ENCODE assay signal across 8 mouse cellular contexts in genomic region chr9:106447951-106448350, GRCm38 (mm10). TPM values are rescaled to one million over a fixed set of nuclear protein-coding genes. Genes with fewer than 3 reads are reported as not detected.
DNase-seq lines count a peak whose midpoint lies in the region; ATAC-seq and TF ChIP-seq lines count a peak whose summit lies in the region.

No protein-coding gene starts in this region.

- H3K27ac ChIP-seq in heart, postnatal 0 days (ENCODE audit: low read depth) = peak overlapping the region; percentile 84
- H3K27ac ChIP-seq in liver, embryonic 13.5 days = peak overlapping the region; percentile 50

- peak; percentile 86 for DNase-seq in cerebellum, adult 9-10 months
- no peak for DNase-seq in heart, postnatal 0 days (ENCODE audit: low spot score)
- DNase-seq in liver, embryonic 13.5 days = no peak
- DNase-seq in MN1 (ENCODE audit: low spot score) = no peak
- DNase-seq in spleen, postnatal 10 days (ENCODE audit: low spot score in 2 of 2) = no peak
- no peak for DNase-seq in right cerebral cortex, adult 2 months (ENCODE audit: low spot score in 2 of 2)

- TF ChIP-seq CTCF in C2C12 (IDR thresholded peaks at IDR 0.05; ENCODE audit: control insufficient read depth, insufficient read depth, insufficient read length) = no peak
- no peak for TF ChIP-seq CTCF in heart, postnatal 0 days (IDR thresholded peaks at IDR 0.05; ENCODE audit: low read depth)

- no peaks in the 10 kb centered on the region for H3K36me3 ChIP-seq in C2C12 (ENCODE audit: control insufficient read depth, insufficient read depth)
- H3K36me3 ChIP-seq in heart, postnatal 0 days (replicated peaks; ENCODE audit: control insufficient read depth, insufficient read depth, low read length) = no peaks in the 10 kb centered on the region
- no peaks in the 10 kb centered on the region for H3K36me3 ChIP-seq in liver, embryonic 13.5 days

- no peak overlapping the region for H3K4me3 ChIP-seq in C2C12 (ENCODE audit: insufficient read depth, poor library complexity, severe bottlenecking)
- H3K4me3 ChIP-seq in heart, postnatal 0 days (ENCODE audit: low read depth, low read length) = peak overlapping the region; percentile 60
- peak overlapping the region; percentile 60 for H3K4me3 ChIP-seq in liver, embryonic 13.5 days (replicated peaks)

- H3K79me3 ChIP-seq in C2C12 (ENCODE audit: low read depth) = peaks cover 4% of the 10 kb centered on the region

- no peaks in the 10 kb centered on the region for H3K79me2 ChIP-seq in C2C12 (ENCODE audit: control insufficient read depth, insufficient read depth)

- ATAC-seq in cerebellum, adult (ENCODE audit: insufficient number of reproducible peaks, low FRiP score, low TSS enrichment) = no peak
- no peak for ATAC-seq in heart, postnatal 0 days (ENCODE audit: insufficient read depth, low read depth)
- ATAC-seq in liver, embryonic 13.5 days (ENCODE audit: low read depth) = no peak; the same call in 1 of the 2 replicates

- TF ChIP-seq EP300 in heart, postnatal 0 days (IDR thresholded peaks at IDR 0.05; ENCODE audit: low read depth) = no peak

- peak overlapping the region; percentile 92 for H3K4me2 ChIP-seq in heart, postnatal 0 days (ENCODE audit: low read depth, low read length)
- peak overlapping the region; percentile 79 for H3K4me2 ChIP-seq in liver, embryonic 13.5 days

- H3K4me1 ChIP-seq in heart, postnatal 0 days (ENCODE audit: control insufficient read depth, insufficient read depth) = peaks cover 31% of the 10 kb centered on the region
- peaks cover 76% of the 10 kb centered on the region for H3K4me1 ChIP-seq in liver, embryonic 13.5 days (replicated peaks)

- no peaks in the 10 kb centered on the region for H3K27me3 ChIP-seq in C2C12 (ENCODE audit: control insufficient read depth, insufficient read depth, insufficient read length)
- no peaks in the 10 kb centered on the region for H3K27me3 ChIP-seq in heart, postnatal 0 days (ENCODE audit: control insufficient read depth, insufficient read depth, low read length)
- H3K27me3 ChIP-seq in liver, embryonic 13.5 days = peaks cover 26% of the 10 kb centered on the region

- no peaks in the 10 kb centered on the region for H3K9me3 ChIP-seq in heart, postnatal 0 days (replicated peaks; ENCODE audit: control insufficient read depth, low read length)
- H3K9me3 ChIP-seq in liver, embryonic 13.5 days (replicated peaks) = no peaks in the 10 kb centered on the region

- H3ac ChIP-seq in C2C12 (ENCODE audit: control insufficient read depth, insufficient read length, low read depth) = peak overlapping the region; percentile 13

- WGBS in heart, postnatal 0 days = 31% methylated on average over 9 of the region's 9 CpGs
- WGBS in liver, embryonic 13.5 days (ENCODE audit: insufficient replicate concordance) = 32% methylated on average over 9 of the region's 9 CpGs

- peak overlapping the region; percentile 61; the same call in 1 of the 2 replicates for H3K9ac ChIP-seq in heart, postnatal 0 days (replicated peaks; ENCODE audit: low read depth, low read length)
- H3K9ac ChIP-seq in liver, embryonic 13.5 days = peak overlapping the region; percentile 65; the same call in 1 of the 2 replicates

TF ChIP-seq in C2C12, 6 proteins besides CTCF, POLR2A, EP300 and RAD21:
- no peak for TF ChIP-seq USF1 (IDR thresholded peaks at IDR 0.05; ENCODE audit: low read depth)
- no peak for TF ChIP-seq MYOD1 (IDR thresholded peaks at IDR 0.05; ENCODE audit: control insufficient read depth, insufficient read length, low read depth)
- no peak for TF ChIP-seq MYOG (IDR thresholded peaks at IDR 0.05; ENCODE audit: control insufficient read depth, extremely low read depth, insufficient read length)
- no peak for TF ChIP-seq CEBPB (IDR thresholded peaks at IDR 0.05; ENCODE audit: low read depth)
- TF ChIP-seq FOSL1 (IDR thresholded peaks at IDR 0.05; ENCODE audit: insufficient read depth, low read length, poor library complexity, severe bottlenecking) = no peak
- no peak for TF ChIP-seq MAX (IDR thresholded peaks at IDR 0.05)

RNA-seq across cellular contexts. Expression of gene Abhd14a, which starts 0.5 kb away (rescaled TPM):
- 18.4 TPM for polyA plus RNA-seq in C2C12 (2012; fragmentation: generic; extraction: Trizol)
- total RNA-seq in heart, postnatal 0 days (2014; rRNA removed; ENCODE audit: low replicate concordance) = 57.3 and 64.8 TPM in 2 replicates
- 45.8 and 47.1 TPM in 2 replicates for polyA plus RNA-seq in heart, postnatal 0 days (2015; fragmentation: Nextera tagmentation; extraction: Ambion mirVana)
- polyA plus RNA-seq in liver, embryonic 13.5 days (2015; fragmentation: Nextera tagmentation; extraction: Ambion mirVana) = 24.4 and 26.3 TPM in 2 replicates

RNA-seq across cellular contexts. Expression of gene Abhd14b, which starts 0.7 kb away (rescaled TPM):
- polyA plus RNA-seq in C2C12 (2012; fragmentation: generic; extraction: Trizol) = 6.1 TPM
- 14.9 and 46.8 TPM in 2 replicates for total RNA-seq in heart, postnatal 0 days (2014; rRNA removed; ENCODE audit: low replicate concordance)
- polyA plus RNA-seq in heart, postnatal 0 days (2015; fragmentation: Nextera tagmentation; extraction: Ambion mirVana) = 5.3 and 5.9 TPM in 2 replicates
- polyA plus RNA-seq in liver, embryonic 13.5 days (2015; fragmentation: Nextera tagmentation; extraction: Ambion mirVana) = 16.7 and 18.2 TPM in 2 replicates

RNA-seq across cellular contexts. Expression of gene Pcbp4, which starts 5.1 kb away (rescaled TPM):
- 294 TPM for polyA plus RNA-seq in C2C12 (2012; fragmentation: generic; extraction: Trizol)
- total RNA-seq in heart, postnatal 0 days (2014; rRNA removed; ENCODE audit: low replicate concordance) = 157 and 188 TPM in 2 replicates
- polyA plus RNA-seq in heart, postnatal 0 days (2015; fragmentation: Nextera tagmentation; extraction: Ambion mirVana) = 40.9 and 44.1 TPM in 2 replicates
- polyA plus RNA-seq in liver, embryonic 13.5 days (2015; fragmentation: Nextera tagmentation; extraction: Ambion mirVana) = 12.7 and 13.2 TPM in 2 replicates

RNA-seq across cellular contexts. Expression of gene Acy1, which starts 9.8 kb away (rescaled TPM):
- polyA plus RNA-seq in C2C12 (2012; fragmentation: generic; extraction: Trizol) = 21.4 TPM
- 38.5 and 45.3 TPM in 2 replicates for total RNA-seq in heart, postnatal 0 days (2014; rRNA removed; ENCODE audit: low replicate concordance)
- 19.0 and 20.1 TPM in 2 replicates for polyA plus RNA-seq in heart, postnatal 0 days (2015; fragmentation: Nextera tagmentation; extraction: Ambion mirVana)
- 31.2 and 32.2 TPM in 2 replicates for polyA plus RNA-seq in liver, embryonic 13.5 days (2015; fragmentation: Nextera tagmentation; extraction: Ambion mirVana)

RNA-seq across cellular contexts. Expression of gene Gpr62, which starts 17.8 kb away (rescaled TPM):
- polyA plus RNA-seq in C2C12 (2012; fragmentation: generic; extraction: Trizol) = 0.29 TPM
- total RNA-seq in heart, postnatal 0 days (2014; rRNA removed; ENCODE audit: low replicate concordance) = not detected in 2 replicates
- polyA plus RNA-seq in heart, postnatal 0 days (2015; fragmentation: Nextera tagmentation; extraction: Ambion mirVana) = 0.11 TPM in 1 of 2 replicates, not detected in the other
- polyA plus RNA-seq in liver, embryonic 13.5 days (2015; fragmentation: Nextera tagmentation; extraction: Ambion mirVana) = 0.09 TPM in 1 of 2 replicates, not detected in the other
